Mouse (Mus musculus): ENCODE data around the gene Itgb1. TPM values are rescaled to one million over a fixed set of nuclear protein-coding genes. Genes with fewer than 3 reads are reported as not detected.

The Itgb1 gene
- polyA plus RNA-seq, 1 experiment from 2014 or later: 416 TPM

DNA sequence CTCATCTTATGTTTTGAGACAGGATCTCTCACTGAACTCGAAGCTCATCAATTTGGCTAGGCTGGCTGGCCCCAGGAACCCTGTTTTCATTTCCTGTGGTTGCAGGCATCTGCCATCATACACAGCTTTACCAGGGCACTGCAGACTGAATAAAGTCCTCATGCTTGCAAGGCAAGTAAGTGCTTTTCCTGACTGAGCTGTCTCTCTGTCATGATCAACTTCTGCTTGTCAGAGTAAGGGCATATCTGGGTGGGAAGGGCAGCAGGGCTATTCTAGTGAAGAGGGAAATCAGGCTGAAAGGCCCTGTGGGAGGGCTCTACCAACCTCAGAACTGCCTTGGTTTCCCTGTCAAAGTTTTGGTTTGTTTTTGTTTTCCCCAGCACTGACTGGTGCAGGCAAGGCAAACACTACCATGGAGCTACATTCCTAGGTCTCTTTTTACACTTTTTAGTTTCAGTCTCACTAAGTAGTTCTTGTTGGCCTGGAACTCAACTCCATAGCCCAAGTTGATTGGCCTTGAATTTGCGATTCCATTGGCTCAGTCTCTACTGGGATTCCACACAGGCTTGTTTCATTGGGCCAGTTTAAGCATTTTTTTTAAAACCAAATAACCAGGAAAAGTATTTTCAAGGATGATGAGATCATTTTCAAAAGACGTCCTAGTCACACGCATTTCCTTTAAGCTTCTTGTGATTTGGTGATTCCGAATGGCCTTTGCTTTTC is 31.7 kb upstream of the Itgb1 start:
- ATAC-seq (ENCODE audit: insufficient number of reproducible peaks, insufficient read depth, low FRiP score, low read depth): no peak
- 32% methylated on average over 5 of the region's 5 CpGs for WGBS
- peak overlapping the region in 1 of 2 experiments; percentile 29; a peak in 1 of 4 replicates for H3K4me3 ChIP-seq (ENCODE audit: control insufficient read depth in 1 of 2, insufficient read depth in 1 of 2, low read depth in 1 of 2, low read length in 2 of 2)
- H3K9ac ChIP-seq (ENCODE audit: low read length): peak overlapping the region; percentile 76
- no peaks in the 10 kb centered on the region for H3K27me3 ChIP-seq (ENCODE audit: control insufficient read depth, insufficient read depth, low read length)
- H3K4me2 ChIP-seq (ENCODE audit: low read length): peak overlapping the region; percentile 66
- H3K36me3 ChIP-seq (ENCODE audit: control insufficient read depth, insufficient read depth, low read length): no peaks in the 10 kb centered on the region
- H3K27ac ChIP-seq (replicated peaks in 1 of 2; ENCODE audit: control insufficient read depth in 1 of 2, insufficient read depth in 1 of 2, low read depth in 2 of 2, low read length in 2 of 2): peak overlapping the region; percentile 98 to 99
- H3K9me3 ChIP-seq (ENCODE audit: control insufficient read depth, low read length): 0 out of 2 replicates have a peak, but pooled peaks cover 6% of the 10 kb centered on the region
- H3K4me1 ChIP-seq (ENCODE audit: control insufficient read depth in 2 of 2, insufficient read depth in 2 of 2, low read length in 2 of 2): peaks cover 10 to 23% of the 10 kb centered on the region in 2 experiments

DNA sequence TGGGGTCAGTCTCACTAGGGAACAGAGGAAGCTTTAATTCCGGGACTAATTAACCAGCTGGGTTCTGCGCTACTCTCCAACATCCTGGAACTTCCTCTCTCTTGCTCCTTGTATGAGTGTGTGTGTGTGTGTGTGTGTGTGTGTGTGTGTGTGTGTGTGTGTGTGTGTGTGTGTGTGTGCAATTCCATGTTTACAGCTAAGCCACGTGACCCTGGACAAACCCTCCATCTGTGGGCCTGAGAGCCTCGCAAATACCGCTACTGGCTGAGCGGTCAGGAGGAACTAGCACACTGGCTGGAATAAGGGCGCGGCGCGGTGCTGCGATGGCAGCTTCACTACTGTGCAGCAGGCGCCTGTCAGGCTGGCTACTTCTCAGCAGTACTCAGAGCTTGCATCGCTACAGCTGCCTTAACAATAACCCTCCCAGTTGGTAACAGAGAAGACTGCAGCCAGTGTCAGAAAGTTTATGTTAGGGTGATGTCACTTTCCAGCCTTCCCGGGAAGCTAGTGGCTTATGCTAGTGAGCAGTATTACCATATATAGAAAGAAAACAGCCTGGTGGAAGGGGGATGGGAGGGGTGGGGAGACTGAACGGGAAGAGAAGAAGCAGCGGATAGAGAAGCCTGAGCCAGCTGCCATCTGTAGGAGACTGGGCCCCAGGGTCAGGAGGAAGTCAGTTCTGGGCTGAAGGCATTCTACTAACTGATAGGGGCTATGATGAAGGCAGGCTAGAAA is 30.9 kb upstream of the Itgb1 start:
- Histone ChIP-seq H3K4me1 (ENCODE audit: control insufficient read depth in 2 of 2, insufficient read depth in 2 of 2, low read length in 2 of 2) (peaks cover 10 to 23% of the 10 kb centered on the region in 2 experiments), H3K9ac (ENCODE audit: low read length) (peak overlapping the region; percentile 76), H3K4me3 (ENCODE audit: control insufficient read depth in 1 of 2, insufficient read depth in 1 of 2, low read depth in 1 of 2, low read length in 2 of 2) (peak overlapping the region; percentile 29 to 30), H3K9me3 (ENCODE audit: control insufficient read depth, low read length) (0 out of 2 replicates have a peak, but pooled peaks cover 6% of the 10 kb centered on the region), H3K27me3 (ENCODE audit: control insufficient read depth, insufficient read depth, low read length) (no peaks in the 10 kb centered on the region), H3K4me2 (ENCODE audit: low read length) (peak overlapping the region; percentile 66), H3K36me3 (ENCODE audit: control insufficient read depth, insufficient read depth, low read length) (no peaks in the 10 kb centered on the region), H3K27ac (replicated peaks in 1 of 2; ENCODE audit: control insufficient read depth in 1 of 2, insufficient read depth in 1 of 2, low read depth in 2 of 2, low read length in 2 of 2) (peak overlapping the region; percentile 98 to 99)
- 2% methylated on average over 16 of the region's 16 CpGs for WGBS
- ATAC-seq (ENCODE audit: insufficient number of reproducible peaks, insufficient read depth, low FRiP score, low read depth): peak; percentile 87

DNA sequence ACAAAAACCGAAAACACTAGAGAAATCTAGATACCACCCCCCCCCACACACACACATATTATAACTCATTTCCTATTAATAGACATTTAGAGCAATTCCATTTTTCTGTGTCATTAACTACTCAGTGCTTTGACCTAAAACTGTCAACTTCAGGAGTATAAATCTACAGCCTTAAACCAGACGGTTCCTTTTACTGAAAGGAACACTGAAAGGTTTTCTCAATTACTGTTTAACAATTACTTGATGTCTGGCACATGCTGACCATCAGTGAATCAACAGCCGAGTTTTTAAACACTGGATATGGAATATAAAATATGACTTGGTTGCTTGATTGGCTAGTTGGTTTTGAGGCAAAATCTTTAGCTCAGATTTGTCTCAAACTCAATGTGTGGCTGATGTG is 23.3 kb upstream of the Itgb1 start:
- H3K4me3 ChIP-seq (ENCODE audit: control insufficient read depth in 1 of 2, insufficient read depth in 1 of 2, low read depth in 1 of 2, low read length in 2 of 2): no peak overlapping the region
- no peak overlapping the region for H3K4me2 ChIP-seq (ENCODE audit: low read length)
- no peaks in the 10 kb centered on the region for H3K36me3 ChIP-seq (ENCODE audit: control insufficient read depth, insufficient read depth, low read length)
- no peak for ATAC-seq (ENCODE audit: insufficient number of reproducible peaks, insufficient read depth, low FRiP score, low read depth)
- H3K27me3 ChIP-seq (ENCODE audit: control insufficient read depth, insufficient read depth, low read length): no peaks in the 10 kb centered on the region
- no peak overlapping the region for H3K9ac ChIP-seq (ENCODE audit: low read length)
- 0 out of 2 replicates have a peak, but pooled peaks cover 6% of the 10 kb centered on the region for H3K9me3 ChIP-seq (ENCODE audit: control insufficient read depth, low read length)
- 78% methylated on average over 3 of the region's 3 CpGs for WGBS
- H3K27ac ChIP-seq (replicated peaks in 1 of 2; ENCODE audit: control insufficient read depth in 1 of 2, insufficient read depth in 1 of 2, low read depth in 2 of 2, low read length in 2 of 2): no peak overlapping the region
- H3K4me1 ChIP-seq (ENCODE audit: control insufficient read depth in 2 of 2, insufficient read depth in 2 of 2, low read length in 2 of 2): no peaks in the 10 kb centered on the region

DNA sequence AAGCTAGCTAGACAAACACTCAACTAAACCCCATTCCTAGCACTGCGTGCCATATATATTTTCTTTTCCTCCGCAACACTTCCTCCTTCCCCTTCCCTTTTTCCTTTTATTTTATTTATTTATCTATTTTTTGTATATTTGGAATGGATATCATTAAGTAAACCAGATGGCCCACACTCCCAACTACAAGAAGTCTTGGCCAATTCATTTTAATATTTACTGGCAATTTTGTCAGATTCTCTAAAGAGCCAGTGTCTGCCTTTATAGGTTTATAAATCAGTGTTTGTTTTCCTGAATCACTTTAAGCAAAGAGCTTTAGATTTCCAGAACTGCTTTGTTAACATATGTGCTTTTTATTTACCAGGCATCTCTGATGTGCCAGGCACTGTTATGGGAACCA is 22.8 kb upstream of the Itgb1 start:
- WGBS: 89% methylated on average over 2 of the region's 2 CpGs
- 0 out of 2 replicates have a peak, but pooled peaks cover 6% of the 10 kb centered on the region for H3K9me3 ChIP-seq (ENCODE audit: control insufficient read depth, low read length)
- 0 out of 4 replicates have a peak overlapping the region, but pooled peaks of 1 of the 2 experiments have one; percentile 44 for H3K27ac ChIP-seq (replicated peaks in 1 of 2; ENCODE audit: control insufficient read depth in 1 of 2, insufficient read depth in 1 of 2, low read depth in 2 of 2, low read length in 2 of 2)
- ATAC-seq (ENCODE audit: insufficient number of reproducible peaks, insufficient read depth, low FRiP score, low read depth): no peak
- H3K9ac ChIP-seq (ENCODE audit: low read length): no peak overlapping the region
- no peak overlapping the region for H3K4me2 ChIP-seq (ENCODE audit: low read length)
- H3K27me3 ChIP-seq (ENCODE audit: control insufficient read depth, insufficient read depth, low read length): no peaks in the 10 kb centered on the region
- H3K4me3 ChIP-seq (ENCODE audit: control insufficient read depth in 1 of 2, insufficient read depth in 1 of 2, low read depth in 1 of 2, low read length in 2 of 2): no peak overlapping the region
- no peaks in the 10 kb centered on the region for H3K36me3 ChIP-seq (ENCODE audit: control insufficient read depth, insufficient read depth, low read length)
- no peaks in the 10 kb centered on the region for H3K4me1 ChIP-seq (ENCODE audit: control insufficient read depth in 2 of 2, insufficient read depth in 2 of 2, low read length in 2 of 2)

DNA sequence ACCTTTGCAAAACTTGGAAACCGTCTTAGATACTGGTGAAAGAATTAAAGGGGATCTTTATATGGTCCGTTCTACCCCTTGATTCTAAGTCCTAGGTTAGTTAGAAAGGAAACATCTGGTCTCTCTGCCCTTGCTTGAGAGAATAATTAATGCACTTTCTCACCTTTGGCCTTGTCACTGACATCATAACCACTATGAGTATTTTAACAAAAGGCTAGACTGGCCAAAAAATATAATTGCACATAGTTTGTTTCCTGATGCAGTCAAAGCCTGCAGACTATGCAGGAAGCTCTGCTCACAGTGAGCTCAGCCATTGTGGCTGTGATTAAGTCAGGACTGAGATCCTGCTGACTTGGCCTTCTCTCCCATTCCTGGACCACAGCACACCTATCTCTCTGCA is 22.3 kb upstream of the Itgb1 start:
- Histone ChIP-seq H3K27ac (replicated peaks in 1 of 2; ENCODE audit: control insufficient read depth in 1 of 2, insufficient read depth in 1 of 2, low read depth in 2 of 2, low read length in 2 of 2) (0 out of 4 replicates have a peak overlapping the region, but pooled peaks of 1 of the 2 experiments have one; percentile 44), H3K4me3 (ENCODE audit: control insufficient read depth in 1 of 2, insufficient read depth in 1 of 2, low read depth in 1 of 2, low read length in 2 of 2) (no peak overlapping the region), H3K36me3 (ENCODE audit: control insufficient read depth, insufficient read depth, low read length) (no peaks in the 10 kb centered on the region), H3K4me1 (ENCODE audit: control insufficient read depth in 2 of 2, insufficient read depth in 2 of 2, low read length in 2 of 2) (no peaks in the 10 kb centered on the region), H3K4me2 (ENCODE audit: low read length) (no peak overlapping the region), H3K27me3 (ENCODE audit: control insufficient read depth, insufficient read depth, low read length) (no peaks in the 10 kb centered on the region), H3K9me3 (ENCODE audit: control insufficient read depth, low read length) (0 out of 2 replicates have a peak, but pooled peaks cover 4% of the 10 kb centered on the region), H3K9ac (ENCODE audit: low read length) (no peak overlapping the region)
- WGBS: 71% methylated on average over 2 of the region's 2 CpGs
- ATAC-seq (ENCODE audit: insufficient number of reproducible peaks, insufficient read depth, low FRiP score, low read depth): no peak

DNA sequence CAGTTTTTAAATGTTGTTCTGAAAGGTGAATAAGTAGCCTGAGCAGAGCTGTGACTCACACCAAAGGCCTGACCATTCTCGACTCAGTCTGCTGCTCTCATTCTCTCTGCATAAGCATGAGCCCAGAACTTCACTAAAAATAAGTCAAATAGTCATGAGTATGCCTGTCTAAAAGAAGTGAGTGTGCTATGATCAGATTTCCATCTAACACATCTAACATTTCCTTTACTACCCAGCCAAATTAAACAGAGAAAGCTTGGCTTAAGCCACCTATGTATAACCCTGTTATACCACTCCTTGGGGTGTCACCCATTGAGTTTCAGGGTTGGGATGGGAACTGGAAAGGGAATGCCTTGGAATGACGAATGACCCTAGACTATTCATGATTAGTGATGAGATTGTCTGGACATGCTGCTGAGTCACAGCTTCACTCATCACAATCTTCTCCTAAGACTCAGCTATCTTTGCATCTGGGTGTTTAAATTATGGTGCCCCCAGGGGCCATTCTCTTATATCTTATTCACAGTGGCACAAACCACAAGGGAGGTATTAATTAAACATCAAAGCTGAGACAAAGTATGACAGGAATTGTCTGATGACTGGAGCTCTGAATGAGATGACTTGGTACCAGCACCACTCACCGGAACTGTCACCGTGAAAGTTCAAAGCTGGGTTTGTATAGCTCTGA is 18.7 kb upstream of the Itgb1 start:
- Histone ChIP-seq H3K36me3 (ENCODE audit: control insufficient read depth, insufficient read depth, low read length) (no peaks in the 10 kb centered on the region), H3K27ac (replicated peaks in 1 of 2; ENCODE audit: control insufficient read depth in 1 of 2, insufficient read depth in 1 of 2, low read depth in 2 of 2, low read length in 2 of 2) (no peak overlapping the region), H3K9ac (ENCODE audit: low read length) (no peak overlapping the region), H3K9me3 (ENCODE audit: control insufficient read depth, low read length) (no peaks in the 10 kb centered on the region), H3K27me3 (ENCODE audit: control insufficient read depth, insufficient read depth, low read length) (no peaks in the 10 kb centered on the region), H3K4me3 (ENCODE audit: control insufficient read depth in 1 of 2, insufficient read depth in 1 of 2, low read depth in 1 of 2, low read length in 2 of 2) (no peak overlapping the region), H3K4me2 (ENCODE audit: low read length) (no peak overlapping the region), H3K4me1 (ENCODE audit: control insufficient read depth in 2 of 2, insufficient read depth in 2 of 2, low read length in 2 of 2) (no peaks in the 10 kb centered on the region)
- 81% methylated on average over 4 of the region's 4 CpGs for WGBS
- no peak for ATAC-seq (ENCODE audit: insufficient number of reproducible peaks, insufficient read depth, low FRiP score, low read depth)

DNA sequence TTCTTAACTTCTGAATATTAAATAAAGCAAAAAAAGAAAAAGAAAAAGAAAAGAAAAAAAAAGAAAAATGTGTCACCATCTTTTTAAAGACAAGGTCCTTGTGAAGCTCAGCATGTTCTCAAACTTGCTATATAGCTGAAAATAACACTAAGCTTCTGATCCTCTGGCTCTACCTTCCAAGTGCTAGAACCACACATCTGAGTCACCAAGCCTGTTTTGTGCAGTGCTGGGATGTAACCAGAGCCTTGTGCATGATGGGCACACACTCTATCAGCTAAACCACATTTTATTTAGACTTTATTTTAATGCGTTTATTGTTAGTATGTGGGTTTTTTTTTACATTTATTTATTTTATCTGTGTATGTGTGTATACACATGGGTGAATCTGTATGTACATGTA is 13.6 kb upstream of the Itgb1 start:
- no peaks in the 10 kb centered on the region for H3K9me3 ChIP-seq (ENCODE audit: control insufficient read depth, low read length)
- no peaks in the 10 kb centered on the region for H3K27me3 ChIP-seq (ENCODE audit: control insufficient read depth, insufficient read depth, low read length)
- no peak overlapping the region for H3K4me3 ChIP-seq (ENCODE audit: control insufficient read depth in 1 of 2, insufficient read depth in 1 of 2, low read depth in 1 of 2, low read length in 2 of 2)
- no peaks in the 10 kb centered on the region for H3K4me1 ChIP-seq (ENCODE audit: control insufficient read depth in 2 of 2, insufficient read depth in 2 of 2, low read length in 2 of 2)
- no peaks in the 10 kb centered on the region for H3K36me3 ChIP-seq (ENCODE audit: control insufficient read depth, insufficient read depth, low read length)
- no peak overlapping the region for H3K27ac ChIP-seq (replicated peaks in 1 of 2; ENCODE audit: control insufficient read depth in 1 of 2, insufficient read depth in 1 of 2, low read depth in 2 of 2, low read length in 2 of 2)
- 91% methylated on average over 1 of the region's 1 CpGs for WGBS
- H3K4me2 ChIP-seq (ENCODE audit: low read length): no peak overlapping the region
- ATAC-seq (ENCODE audit: insufficient number of reproducible peaks, insufficient read depth, low FRiP score, low read depth): no peak
- H3K9ac ChIP-seq (ENCODE audit: low read length): no peak overlapping the region

Data from heart, embryonic 14.5 days (tissue).